Mouse (Mus musculus) yolk sac, embryonic 10.5 days (tissue): Measurements from ENCODE around the gene 1700001J03Rik.
"Not testable (repeated sequence)": the region's sequence is repeated elsewhere in the genome, so short reads cannot be mapped to it uniquely, and the experiment has no call there.

ENCODE experiments used
- DNase-seq: peaks from one replicate; pipeline ENCODE4 v3.0.0-alpha.2; 2017; ENCODE audit warnings: low spot score

Gene 1700001J03Rik

GRCm38 (mm10) chr5:146185204-146185603 lies at the start of gene 1700001J03Rik:
Gene 1700001J03Rik (minus strand): TSS chr5:146185304.
- not testable (repeated sequence) for DNase-seq

- no peak for DNase-seq
These were observed 49.2 kb upstream of the 1700001J03Rik start for GRCm38 (mm10) chr5:146234336-146234735.

- no peak for DNase-seq
These were observed 47.7 kb upstream of the 1700001J03Rik start for GRCm38 (mm10) chr5:146232816-146233215.

GRCm38 (mm10) chr5:146232056-146232675 lies 47.1 kb upstream of the 1700001J03Rik start:
- no peak for DNase-seq

- peak; percentile 37 for DNase-seq
These were observed 46.5 kb upstream of the 1700001J03Rik start for GRCm38 (mm10) chr5:146231655-146231996.

- DNase-seq: peak; percentile 95
These were observed 46.0 kb upstream of the 1700001J03Rik start, which contains the start of gene Cdk8 for GRCm38 (mm10) chr5:146230864-146231654. Gene Cdk8 (plus strand): TSS chr5:146231230.

GRCm38 (mm10) chr5:146229869-146230650 lies 45.0 kb upstream of the 1700001J03Rik start:
- DNase-seq: no peak

GRCm38 (mm10) chr5:146227496-146227895 lies 42.4 kb upstream of the 1700001J03Rik start:
- no peak for DNase-seq

- DNase-seq: no peak
These were observed 38.7 kb upstream of the 1700001J03Rik start for GRCm38 (mm10) chr5:146223786-146224185.

GRCm38 (mm10) chr5:146221722-146222121 lies 36.6 kb upstream of the 1700001J03Rik start:
- DNase-seq: no peak

- peak; percentile 98 for DNase-seq
These were observed 36.0 kb upstream of the 1700001J03Rik start, which contains the start of gene Rnf6 for GRCm38 (mm10) chr5:146220879-146221714. Gene Rnf6 (minus strand): TSS chr5:146221555.

GRCm38 (mm10) chr5:146220501-146220878 lies 35.4 kb upstream of the 1700001J03Rik start:
- DNase-seq: no peak

- DNase-seq: no peak
These were observed 20.4 kb upstream of the 1700001J03Rik start for GRCm38 (mm10) chr5:146205537-146205936.

GRCm38 (mm10) chr5:146203921-146204320 lies 18.8 kb upstream of the 1700001J03Rik start:
- no peak for DNase-seq

GRCm38 (mm10) chr5:146200580-146200979 lies 15.5 kb upstream of the 1700001J03Rik start:
- DNase-seq: no peak

GRCm38 (mm10) chr5:146199540-146199939 lies 14.4 kb upstream of the 1700001J03Rik start:
- DNase-seq: no peak

GRCm38 (mm10) chr5:146199073-146199472 lies 14.0 kb upstream of the 1700001J03Rik start:
- no peak for DNase-seq

- no peak for DNase-seq
These were observed 8.3 kb upstream of the 1700001J03Rik start for GRCm38 (mm10) chr5:146193360-146193759.

- DNase-seq: no peak
These were observed 5.6 kb upstream of the 1700001J03Rik start for GRCm38 (mm10) chr5:146190501-146191269.

GRCm38 (mm10) chr5:146190093-146190492 lies 5.0 kb upstream of the 1700001J03Rik start:
- DNase-seq: peak; percentile 65

GRCm38 (mm10) chr5:146188712-146189111 lies 3.6 kb upstream of the 1700001J03Rik start:
- no peak for DNase-seq
